Mouse (Mus musculus): ENCODE results near the gene Thap8. TPM values are rescaled to one million over a fixed set of nuclear protein-coding genes. Genes with fewer than 3 reads are reported as not detected.

Thap8 gene
- 0.14 and 0.22 TPM in 2 replicates for polyA plus RNA-seq (2015; fragmentation: Nextera tagmentation; extraction: Ambion mirVana)

DNA sequence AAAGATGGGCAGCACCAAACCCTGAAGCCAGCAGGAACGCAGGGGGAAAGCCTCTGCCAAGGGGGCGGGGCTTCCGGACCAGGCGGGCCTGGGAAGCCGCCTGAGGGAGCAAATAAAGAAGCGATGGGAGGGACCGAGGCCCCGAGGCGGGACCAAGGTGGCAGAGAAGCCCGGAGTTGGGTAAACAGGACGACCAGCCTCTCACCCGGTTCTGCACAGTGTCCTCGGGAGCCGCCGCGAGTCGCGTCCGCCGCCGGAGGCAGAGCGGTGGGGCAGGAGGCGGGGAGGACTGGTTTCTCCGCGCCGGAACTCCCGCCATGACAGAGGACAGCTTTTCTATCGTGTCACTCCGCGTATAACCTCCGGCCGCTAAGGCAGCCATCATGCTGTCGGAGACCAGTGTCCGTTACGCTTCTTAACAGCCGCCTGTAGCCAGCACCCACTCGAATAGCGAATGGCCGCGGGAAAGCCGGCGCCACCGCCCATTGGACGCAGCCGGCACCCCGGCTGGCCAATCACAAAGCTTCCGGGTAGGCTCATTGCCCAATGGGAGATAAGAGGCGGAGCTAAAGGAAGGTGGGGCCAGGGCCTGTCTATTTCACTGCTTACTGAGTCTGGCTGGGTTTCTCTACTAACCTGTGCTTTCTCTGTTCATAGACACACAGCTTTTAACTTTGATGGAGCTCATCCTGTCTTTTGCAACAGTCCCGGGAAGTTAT is at the start of gene Thap8, which contains the start of gene Wdr62:
Gene Thap8, plus strand, starts transcription at position 144 of the 719 bp plus-strand sequence.
Gene Wdr62, minus strand, starts transcription at position 469 of the 719 bp plus-strand sequence.
- ATAC-seq, result peak; percentile 96
- H3K9me3 ChIP-seq (ENCODE audit: control insufficient read depth), result no peaks in the 10 kb centered on the region
- 0 out of 2 replicates have a peak, but pooled peaks have one; percentile 2 for TF ChIP-seq CTCF (IDR thresholded peaks at IDR 0.05; ENCODE audit: low read depth)
- no peaks in the 10 kb centered on the region for H3K36me3 ChIP-seq (ENCODE audit: control insufficient read depth, insufficient read depth)
- H3K4me1 ChIP-seq (replicated peaks; ENCODE audit: control insufficient read depth, insufficient read depth, low read length), result no peaks in the 10 kb centered on the region
- H3K9ac ChIP-seq (ENCODE audit: low read depth, low read length), result peak within 1 kb of the TSS; percentile 23
- peak within 1 kb of the TSS; percentile 80 for H3K27ac ChIP-seq (ENCODE audit: low read depth, low read length)
- peak within 1 kb of the TSS; percentile 83 for H3K4me3 ChIP-seq (ENCODE audit: low read depth, low read length)
- WGBS, result under 1% methylated on average over 48 of the region's 49 CpGs
- peak within 1 kb of the TSS; percentile 93 for H3K4me2 ChIP-seq (replicated peaks; ENCODE audit: low read depth)
- H3K27me3 ChIP-seq (replicated peaks; ENCODE audit: control insufficient read depth, insufficient read depth, low read length), result no peaks in the 10 kb centered on the region

DNA sequence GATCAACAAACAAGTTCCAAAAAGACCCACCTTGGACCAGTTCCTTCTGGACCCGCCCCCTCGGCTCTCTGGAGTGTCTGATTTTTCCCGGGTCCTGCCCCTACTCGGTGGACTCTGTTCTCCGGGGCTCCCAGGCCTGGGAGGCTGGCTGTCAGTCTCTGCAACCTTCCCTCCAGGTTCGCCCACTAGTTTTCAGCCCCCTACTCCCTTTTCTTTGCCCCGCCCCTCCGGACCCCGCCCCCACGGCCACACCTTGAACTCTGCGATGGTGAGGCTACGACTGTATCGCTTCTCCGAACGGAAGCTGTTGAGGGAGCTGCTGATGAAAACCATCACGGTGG is 48.6 kb upstream of the Thap8 start:
- ATAC-seq, result 0 out of 2 replicates have a peak, but pooled peaks have one; percentile 2
- Histone ChIP-seq H3K4me3 (ENCODE audit: low read depth, low read length) (peak overlapping the region; percentile 72), H3K27me3 (replicated peaks; ENCODE audit: control insufficient read depth, insufficient read depth, low read length) (no peaks in the 10 kb centered on the region), H3K4me2 (replicated peaks; ENCODE audit: low read depth) (peak overlapping the region; percentile 83), H3K9me3 (ENCODE audit: control insufficient read depth) (no peaks in the 10 kb centered on the region), H3K27ac (ENCODE audit: low read depth, low read length) (peak overlapping the region; percentile 92; the same call in 1 of the 2 replicates), H3K4me1 (replicated peaks; ENCODE audit: control insufficient read depth, insufficient read depth, low read length) (no peaks in the 10 kb centered on the region; the same call in 1 of the 2 replicates), H3K36me3 (ENCODE audit: control insufficient read depth, insufficient read depth) (peaks cover 33% of the 10 kb centered on the region), H3K9ac (ENCODE audit: low read depth, low read length) (peak overlapping the region; percentile 64)
- no peak for TF ChIP-seq CTCF (IDR thresholded peaks at IDR 0.05; ENCODE audit: low read depth)
- WGBS, result under 1% methylated on average over 16 of the region's 16 CpGs

DNA sequence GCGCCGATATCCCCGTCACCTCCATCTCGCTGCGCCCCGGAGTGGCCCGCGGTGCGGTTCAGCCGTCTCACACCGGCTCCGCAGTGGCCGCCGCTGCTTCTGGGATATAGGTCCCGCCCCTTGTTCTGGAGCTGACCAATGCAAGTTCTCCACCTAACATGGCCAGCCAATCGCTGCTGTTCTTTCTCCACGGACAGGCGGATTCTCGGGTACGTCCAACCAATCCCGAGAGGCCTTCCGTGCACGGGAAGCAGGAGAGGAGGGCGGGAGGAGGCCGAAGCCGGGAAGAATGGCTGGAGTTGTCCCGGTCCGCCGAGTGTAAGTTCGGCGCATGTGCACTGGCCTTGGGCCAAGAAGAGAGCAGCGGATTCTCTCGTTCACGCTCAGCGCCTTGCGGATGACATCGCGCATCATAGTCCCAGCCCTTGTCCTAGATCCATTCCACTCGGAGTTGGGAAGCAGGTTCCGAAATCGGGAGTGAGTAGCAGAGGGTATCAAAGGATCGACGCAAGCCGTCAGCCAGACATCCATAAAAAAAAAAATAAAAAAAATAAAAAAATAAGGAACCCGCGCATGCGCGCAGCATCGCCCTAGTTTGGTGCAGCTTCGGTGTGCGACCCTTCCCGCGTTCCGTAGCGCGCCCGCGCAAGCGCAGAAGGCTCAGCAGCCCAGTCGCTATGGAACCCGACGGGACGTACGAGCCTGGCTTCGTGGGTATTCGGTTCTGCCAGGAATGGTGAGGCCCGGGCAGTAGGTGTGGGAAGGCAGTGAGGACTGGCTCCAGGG is 48.0 kb upstream of the Thap8 start, which contains the start of the genes Polr2i and Tbcb:
Gene Polr2i, plus strand, starts transcription at position 280 of the 786 bp plus-strand sequence.
Gene Tbcb, minus strand, starts transcription at position 604 of the 786 bp plus-strand sequence.
- under 1% methylated on average over 67 of the region's 67 CpGs for WGBS
- Histone ChIP-seq H3K4me1 (replicated peaks; ENCODE audit: control insufficient read depth, insufficient read depth, low read length) (no peaks in the 10 kb centered on the region; the same call in 1 of the 2 replicates), H3K27ac (ENCODE audit: low read depth, low read length) (peak within 1 kb of the TSS; percentile 92), H3K36me3 (ENCODE audit: control insufficient read depth, insufficient read depth) (peaks cover 27% of the 10 kb centered on the region), H3K9me3 (ENCODE audit: control insufficient read depth) (no peaks in the 10 kb centered on the region), H3K9ac (ENCODE audit: low read depth, low read length) (peak within 1 kb of the TSS; percentile 64), H3K4me3 (ENCODE audit: low read depth, low read length) (peak within 1 kb of the TSS; percentile 72), H3K27me3 (replicated peaks; ENCODE audit: control insufficient read depth, insufficient read depth, low read length) (no peaks in the 10 kb centered on the region), H3K4me2 (replicated peaks; ENCODE audit: low read depth) (peak within 1 kb of the TSS; percentile 83)
- peak; percentile 95 for ATAC-seq
- TF ChIP-seq CTCF (IDR thresholded peaks at IDR 0.05; ENCODE audit: low read depth), result no peak

DNA sequence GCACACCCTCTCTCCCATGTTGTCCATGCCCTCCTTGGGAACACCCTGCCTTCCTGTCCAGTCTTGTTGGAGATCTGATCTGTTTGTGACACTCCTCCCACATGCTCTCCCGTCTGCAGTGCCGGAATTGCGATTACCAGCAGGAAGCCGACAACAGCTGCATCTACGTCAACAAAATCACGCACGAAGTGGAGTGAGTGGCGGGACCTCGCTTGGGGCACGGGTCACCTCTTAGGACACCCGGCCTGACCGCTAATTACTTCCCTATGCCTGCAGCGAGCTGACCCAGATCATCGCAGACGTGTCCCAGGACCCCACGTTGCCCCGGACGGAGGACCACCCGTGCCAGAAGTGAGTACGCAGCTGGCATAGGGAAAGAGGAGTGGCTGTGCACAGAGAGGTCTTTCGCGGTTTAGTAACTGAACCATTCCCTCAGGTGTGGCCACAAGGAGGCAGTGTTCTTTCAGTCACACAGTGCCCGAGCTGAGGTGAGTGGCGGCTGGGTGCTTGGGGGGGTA is 47.2 kb upstream of the Thap8 start:
- TF ChIP-seq CTCF (IDR thresholded peaks at IDR 0.05; ENCODE audit: low read depth), result peak; percentile 77
- Histone ChIP-seq H3K9ac (ENCODE audit: low read depth, low read length) (peak overlapping the region; percentile 61), H3K27me3 (replicated peaks; ENCODE audit: control insufficient read depth, insufficient read depth, low read length) (no peaks in the 10 kb centered on the region), H3K4me1 (replicated peaks; ENCODE audit: control insufficient read depth, insufficient read depth, low read length) (no peaks in the 10 kb centered on the region; the same call in 1 of the 2 replicates), H3K4me3 (ENCODE audit: low read depth, low read length) (peak overlapping the region; percentile 72), H3K4me2 (replicated peaks; ENCODE audit: low read depth) (peak overlapping the region; percentile 83), H3K27ac (ENCODE audit: low read depth, low read length) (peak overlapping the region; percentile 92), H3K36me3 (ENCODE audit: control insufficient read depth, insufficient read depth) (peaks cover 19% of the 10 kb centered on the region; the same call in 1 of the 2 replicates), H3K9me3 (ENCODE audit: control insufficient read depth) (no peaks in the 10 kb centered on the region)
- peak; percentile 31; the same call in 1 of the 2 replicates for ATAC-seq
- WGBS, result 3% methylated on average over 24 of the region's 24 CpGs

DNA sequence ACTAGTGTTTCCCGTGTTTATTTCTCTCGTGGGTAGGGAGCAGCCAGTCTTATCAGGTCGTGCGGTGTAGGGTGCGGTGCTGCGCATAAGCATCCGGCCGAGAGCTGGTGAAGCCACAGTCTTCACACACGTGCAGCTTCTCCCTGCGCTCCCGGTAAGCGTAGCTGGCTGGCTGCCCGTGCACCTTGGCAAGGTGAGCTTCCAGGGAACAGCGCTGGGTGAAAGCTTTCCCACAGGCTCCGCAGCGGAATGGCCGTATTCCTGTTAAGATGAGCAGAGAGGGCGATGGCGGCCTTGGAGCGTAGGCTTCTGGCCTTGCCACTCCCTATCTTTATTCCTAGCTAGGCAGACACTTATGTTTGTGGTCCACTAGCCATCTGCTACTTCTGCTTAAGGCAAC is 46.5 kb upstream of the Thap8 start:
- TF ChIP-seq CTCF (IDR thresholded peaks at IDR 0.05; ENCODE audit: low read depth), result no peak
- H3K4me2 ChIP-seq (replicated peaks; ENCODE audit: low read depth), result no peak overlapping the region

More for the DNA sequence above, 46.5 kb upstream of the Thap8 start:
- H3K27ac ChIP-seq (ENCODE audit: low read depth, low read length), result no peak overlapping the region
- H3K4me3 ChIP-seq (ENCODE audit: low read depth, low read length), result no peak overlapping the region
- H3K9me3 ChIP-seq (ENCODE audit: control insufficient read depth), result no peaks in the 10 kb centered on the region
- ATAC-seq, result no peak
- H3K9ac ChIP-seq (ENCODE audit: low read depth, low read length), result 0 out of 2 replicates have a peak overlapping the region, but pooled peaks have one; percentile 61
- WGBS, result 85% methylated on average over 20 of the region's 20 CpGs
- H3K27me3 ChIP-seq (replicated peaks; ENCODE audit: control insufficient read depth, insufficient read depth, low read length), result no peaks in the 10 kb centered on the region
- no peaks in the 10 kb centered on the region; the same call in 1 of the 2 replicates for H3K4me1 ChIP-seq (replicated peaks; ENCODE audit: control insufficient read depth, insufficient read depth, low read length)
- peaks cover 13% of the 10 kb centered on the region; the same call in 1 of the 2 replicates for H3K36me3 ChIP-seq (ENCODE audit: control insufficient read depth, insufficient read depth)

Data from intestine, postnatal 0 days (tissue).